Mouse (Mus musculus): ENCODE data around the gene Irf1. TPM values are rescaled to one million over a fixed set of nuclear protein-coding genes. Genes with fewer than 3 reads are reported as not detected.
"Not testable (repeated sequence)": the region's sequence is repeated elsewhere in the genome, so short reads cannot be mapped to it uniquely, and the experiment has no call there.

Irf1 gene
- polyA plus RNA-seq, 1 experiment from 2014 or later, result 15.3 TPM

DNA sequence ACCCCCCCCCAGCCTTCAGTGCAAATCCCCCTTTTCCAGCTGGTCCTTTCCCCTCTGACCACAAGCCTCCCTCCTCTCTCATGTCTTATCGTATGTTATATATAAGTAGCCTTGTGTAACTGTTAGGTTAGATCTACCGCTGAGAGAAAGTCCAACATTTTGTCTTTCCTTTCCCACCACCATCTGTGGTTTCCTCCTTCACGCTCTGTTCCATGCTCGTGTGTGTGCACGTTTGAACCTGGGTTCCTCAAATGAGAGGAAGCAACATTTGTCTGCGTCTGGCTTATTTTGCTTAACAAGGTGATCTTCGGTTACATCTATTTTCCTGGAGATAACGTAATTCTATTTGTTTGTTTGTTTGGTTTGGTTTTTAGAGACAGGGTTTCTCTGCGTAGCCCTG, 21.8 kb upstream of the Irf1 start:
- H3K4me1 ChIP-seq, result no peaks in the 10 kb centered on the region
- H3K4me3 ChIP-seq (replicated peaks), result no peak overlapping the region
- H3K9me3 ChIP-seq (replicated peaks), result no peaks in the 10 kb centered on the region
- no peak overlapping the region for H3K27ac ChIP-seq
- no peak overlapping the region for H3K4me2 ChIP-seq
- ATAC-seq (replicated peaks; ENCODE audit: low FRiP score), result no peak
- 87% methylated on average over 9 of the region's 9 CpGs for WGBS
- H3K27me3 ChIP-seq, result no peaks in the 10 kb centered on the region
- no peaks in the 10 kb centered on the region for H3K36me3 ChIP-seq
- no peak overlapping the region for H3K9ac ChIP-seq

DNA sequence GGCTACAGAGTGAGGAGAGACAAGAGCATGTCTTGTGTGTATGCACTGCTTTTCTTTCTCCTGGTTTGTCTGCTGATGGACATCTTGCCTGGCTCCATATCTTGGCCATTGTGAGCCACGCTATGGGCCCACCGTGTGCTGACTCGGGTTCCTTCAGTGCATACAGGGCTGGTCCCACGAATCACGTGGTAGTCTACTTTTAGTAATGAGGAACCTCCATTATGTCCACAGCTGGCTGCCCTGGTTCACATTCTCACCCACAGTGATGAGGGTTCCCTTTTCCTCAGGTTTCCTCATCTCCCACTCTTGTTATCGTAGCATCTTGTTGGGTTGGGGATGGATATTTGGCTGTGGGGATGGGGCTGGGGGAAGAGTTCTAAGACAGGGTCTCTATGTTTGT, 21.2 kb upstream of the Irf1 start:
- no peak overlapping the region for H3K9ac ChIP-seq
- H3K36me3 ChIP-seq, result no peaks in the 10 kb centered on the region
- no peak overlapping the region for H3K27ac ChIP-seq
- no peaks in the 10 kb centered on the region for H3K4me1 ChIP-seq
- H3K4me2 ChIP-seq, result no peak overlapping the region
- no peak for ATAC-seq (replicated peaks; ENCODE audit: low FRiP score)
- WGBS, result 94% methylated on average over 6 of the region's 6 CpGs
- H3K27me3 ChIP-seq, result no peaks in the 10 kb centered on the region
- no peaks in the 10 kb centered on the region for H3K9me3 ChIP-seq (replicated peaks)
- H3K4me3 ChIP-seq (replicated peaks), result no peak overlapping the region

DNA sequence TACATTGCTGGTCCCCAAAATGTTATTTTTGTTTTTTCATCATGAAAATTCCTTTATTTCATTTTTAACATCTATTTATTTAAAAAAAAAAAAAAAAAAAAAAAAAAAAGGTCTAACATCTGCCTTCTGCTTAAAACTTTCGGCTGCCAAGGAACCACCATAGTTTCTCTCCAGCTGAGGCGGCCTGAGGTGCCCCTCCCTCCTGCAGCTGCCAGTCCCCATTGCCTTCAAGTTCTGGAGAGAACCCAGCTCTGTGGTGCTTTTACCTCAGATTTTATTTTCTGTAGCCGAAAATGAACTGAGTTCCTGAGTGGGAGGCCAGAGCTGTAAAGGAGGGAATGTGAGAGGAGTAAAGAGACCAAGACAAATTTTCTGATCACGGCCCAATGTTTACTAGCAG, 20.5 kb upstream of the Irf1 start:
- ATAC-seq (replicated peaks; ENCODE audit: low FRiP score), result no peak
- 67% methylated on average over 4 of the region's 4 CpGs for whole genome bisulfite sequencing
- Histone ChIP-seq H3K36me3 (no peaks in the 10 kb centered on the region), H3K27ac (no peak overlapping the region), H3K4me2 (no peak overlapping the region), H3K4me1 (no peaks in the 10 kb centered on the region), H3K27me3 (no peaks in the 10 kb centered on the region), H3K4me3 (replicated peaks) (no peak overlapping the region), H3K9me3 (replicated peaks) (no peaks in the 10 kb centered on the region), H3K9ac (no peak overlapping the region)

DNA sequence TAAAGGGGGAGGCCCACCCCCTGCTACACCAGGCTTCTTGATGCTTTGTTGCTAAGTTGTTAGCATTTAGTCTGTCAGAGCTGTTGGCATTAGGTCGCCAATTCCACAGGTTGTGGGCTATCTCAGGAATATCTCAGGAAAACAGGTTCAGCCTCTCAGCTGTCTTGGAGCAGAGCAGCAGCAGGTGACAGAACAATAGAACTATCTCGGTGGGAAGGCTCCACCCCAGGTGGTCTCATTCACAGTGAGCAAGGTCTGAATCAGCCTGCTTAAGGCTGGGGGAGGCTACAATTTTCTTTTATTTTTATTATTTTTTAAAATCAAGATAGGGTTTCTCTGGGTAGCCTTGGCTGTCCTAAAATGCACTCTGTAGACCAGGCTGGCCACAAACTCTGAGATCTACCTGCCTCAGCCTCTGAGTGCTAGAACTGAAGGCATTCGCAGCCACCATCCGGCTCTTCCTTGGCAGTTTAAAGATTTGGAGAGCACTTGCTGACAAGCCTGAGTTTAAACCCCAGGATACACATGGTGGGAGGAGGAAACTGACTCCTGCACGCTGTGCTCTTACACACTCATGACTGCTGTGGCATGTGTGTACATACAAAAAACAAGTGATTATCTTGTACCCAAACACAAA, 20.0 kb upstream of the Irf1 start:
- H3K27ac ChIP-seq, result no peak overlapping the region
- WGBS, result 63% methylated on average over 5 of the region's 5 CpGs

DNA sequence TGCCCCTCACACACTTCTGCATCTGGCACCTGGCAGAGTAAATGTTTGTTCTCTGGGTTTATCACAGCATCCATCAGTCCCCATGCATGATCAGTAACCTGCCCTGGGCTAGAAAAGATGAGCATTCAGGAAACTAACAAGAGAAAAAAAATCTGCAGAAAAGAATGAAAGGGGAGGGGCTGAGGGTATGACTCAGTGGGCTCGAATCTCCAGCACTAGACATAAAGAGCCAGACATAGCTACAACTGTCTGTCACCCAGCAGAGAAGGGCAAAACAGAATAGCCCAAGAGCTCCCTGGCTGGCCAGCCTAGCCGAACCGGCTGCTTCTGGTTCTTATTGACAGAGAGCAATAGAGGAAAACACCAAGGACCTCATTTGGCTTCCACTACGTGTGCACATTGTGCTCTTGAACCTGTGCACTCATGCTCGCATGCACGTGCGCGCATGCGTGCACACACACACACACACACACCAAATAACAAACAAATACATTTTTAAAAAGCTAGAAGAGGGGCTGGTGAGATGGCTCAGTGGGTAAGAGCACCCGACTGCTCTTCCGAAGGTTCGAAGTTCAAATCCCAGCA, 14.7 kb upstream of the Irf1 start:
- H3K9me3 ChIP-seq (replicated peaks), result no peaks in the 10 kb centered on the region
- WGBS, result 77% methylated on average over 12 of the region's 12 CpGs
- H3K4me1 ChIP-seq, result peaks cover 20% of the 10 kb centered on the region
- no peaks in the 10 kb centered on the region for H3K27me3 ChIP-seq
- H3K36me3 ChIP-seq, result no peaks in the 10 kb centered on the region
- H3K9ac ChIP-seq, result no peak overlapping the region
- H3K27ac ChIP-seq, result no peak overlapping the region
- ATAC-seq (replicated peaks; ENCODE audit: low FRiP score), result no peak
- H3K4me2 ChIP-seq, result no peak overlapping the region
- H3K4me3 ChIP-seq (replicated peaks), result no peak overlapping the region

More for the DNA sequence above, 20.0 kb upstream of the Irf1 start:
- H3K4me1 ChIP-seq, result no peaks in the 10 kb centered on the region
- no peaks in the 10 kb centered on the region for H3K9me3 ChIP-seq (replicated peaks)
- H3K36me3 ChIP-seq, result no peaks in the 10 kb centered on the region
- no peaks in the 10 kb centered on the region for H3K27me3 ChIP-seq
- H3K4me3 ChIP-seq (replicated peaks), result no peak overlapping the region
- H3K9ac ChIP-seq, result no peak overlapping the region
- no peak overlapping the region for H3K4me2 ChIP-seq
- ATAC-seq (replicated peaks; ENCODE audit: low FRiP score), result no peak

DNA sequence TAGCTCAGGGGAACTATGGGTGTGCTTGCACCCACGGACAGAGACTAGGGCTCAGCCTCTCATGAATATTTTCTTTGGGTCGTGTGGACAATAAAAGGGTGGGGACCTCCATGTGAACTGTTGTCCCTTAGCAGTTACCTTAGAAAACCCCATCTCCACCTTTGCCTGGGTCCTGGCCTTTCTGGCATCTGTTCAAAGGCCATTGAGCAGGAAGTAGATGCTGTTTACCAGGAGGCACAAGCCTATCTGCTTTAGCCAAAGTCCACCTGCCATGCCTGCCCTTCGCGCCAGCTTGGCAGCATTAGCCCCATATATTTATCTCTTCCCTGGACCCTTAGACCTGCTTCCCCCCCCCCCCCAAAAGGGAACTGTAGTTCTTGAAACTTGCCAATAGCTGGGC, 12.2 kb upstream of the Irf1 start:
- 82% methylated on average over 4 of the region's 4 CpGs for WGBS
- no peaks in the 10 kb centered on the region for H3K36me3 ChIP-seq
- H3K27me3 ChIP-seq, result no peaks in the 10 kb centered on the region
- H3K4me1 ChIP-seq, result peaks cover 45% of the 10 kb centered on the region
- no peak overlapping the region for H3K4me2 ChIP-seq
- no peaks in the 10 kb centered on the region for H3K9me3 ChIP-seq (replicated peaks)
- no peak for ATAC-seq (replicated peaks; ENCODE audit: low FRiP score)
- H3K4me3 ChIP-seq (replicated peaks), result no peak overlapping the region
- no peak overlapping the region for H3K9ac ChIP-seq
- no peak overlapping the region for H3K27ac ChIP-seq

DNA sequence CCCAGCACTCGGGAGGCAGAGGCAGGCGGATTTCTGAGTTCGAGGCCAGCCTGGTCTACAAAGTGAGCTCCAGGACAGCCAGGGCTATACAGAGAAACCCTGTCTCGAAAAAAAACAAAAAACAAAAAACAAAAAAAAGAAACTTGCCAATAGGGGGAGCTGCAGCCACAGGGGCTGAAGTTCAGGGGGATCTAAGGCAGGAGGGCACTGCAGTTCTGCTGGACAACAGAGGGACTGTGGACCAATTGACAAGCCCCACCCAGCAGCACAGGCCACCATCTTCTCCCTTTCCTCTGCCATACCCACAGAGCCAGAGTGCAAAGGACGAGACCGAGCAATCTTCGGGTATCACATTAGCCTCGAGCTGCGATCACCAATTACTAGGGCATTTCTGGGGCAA, 11.8 kb upstream of the Irf1 start:
- H3K27me3 ChIP-seq; H3K4me2 ChIP-seq; H3K4me3 ChIP-seq (replicated peaks); ATAC-seq (replicated peaks; ENCODE audit: low FRiP score); H3K9ac ChIP-seq; H3K9me3 ChIP-seq (replicated peaks); H3K36me3 ChIP-seq; H3K27ac ChIP-seq: not testable (repeated sequence)
- H3K4me1 ChIP-seq, result peaks cover 49% of the 10 kb centered on the region
- 77% methylated on average over 9 of the region's 9 CpGs for WGBS

DNA sequence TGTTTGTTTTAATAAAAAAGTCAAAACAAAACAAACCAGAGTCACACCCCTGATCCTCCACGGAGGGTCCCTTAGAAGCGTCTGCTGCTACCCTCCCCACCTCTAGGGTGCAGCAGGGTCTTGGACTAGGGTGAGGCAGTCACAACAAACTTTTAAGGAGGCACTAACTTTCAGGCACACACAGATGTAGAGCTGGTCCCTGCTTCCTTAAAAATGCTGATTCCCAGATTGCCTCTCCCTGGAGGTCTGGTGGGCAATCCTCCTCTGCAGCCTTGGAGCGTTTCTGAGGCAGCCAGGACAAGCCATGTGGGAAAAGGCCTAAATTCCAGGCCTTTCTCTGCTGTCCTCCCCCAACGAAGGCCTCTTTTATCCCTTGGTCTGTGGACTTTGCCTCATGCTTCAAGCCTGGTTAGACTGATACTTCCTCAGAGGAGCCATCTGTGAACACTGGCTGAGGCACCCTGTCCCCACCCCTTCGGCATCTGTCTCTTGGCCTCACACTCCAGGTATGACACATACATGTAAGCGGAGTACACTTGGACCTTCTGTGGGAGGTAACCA, 10.9 kb upstream of the Irf1 start:
- Histone ChIP-seq H3K4me3 (replicated peaks) (no peak overlapping the region), H3K9me3 (replicated peaks) (no peaks in the 10 kb centered on the region), H3K9ac (no peak overlapping the region), H3K27ac (peak overlapping the region; percentile 60), H3K36me3 (no peaks in the 10 kb centered on the region), H3K4me2 (no peak overlapping the region), H3K4me1 (peaks cover 57% of the 10 kb centered on the region), H3K27me3 (no peaks in the 10 kb centered on the region)
- peak; percentile 8; the same call in 1 of the 2 replicates for ATAC-seq (replicated peaks; ENCODE audit: low FRiP score)
- WGBS, result 38% methylated on average over 6 of the region's 6 CpGs

DNA sequence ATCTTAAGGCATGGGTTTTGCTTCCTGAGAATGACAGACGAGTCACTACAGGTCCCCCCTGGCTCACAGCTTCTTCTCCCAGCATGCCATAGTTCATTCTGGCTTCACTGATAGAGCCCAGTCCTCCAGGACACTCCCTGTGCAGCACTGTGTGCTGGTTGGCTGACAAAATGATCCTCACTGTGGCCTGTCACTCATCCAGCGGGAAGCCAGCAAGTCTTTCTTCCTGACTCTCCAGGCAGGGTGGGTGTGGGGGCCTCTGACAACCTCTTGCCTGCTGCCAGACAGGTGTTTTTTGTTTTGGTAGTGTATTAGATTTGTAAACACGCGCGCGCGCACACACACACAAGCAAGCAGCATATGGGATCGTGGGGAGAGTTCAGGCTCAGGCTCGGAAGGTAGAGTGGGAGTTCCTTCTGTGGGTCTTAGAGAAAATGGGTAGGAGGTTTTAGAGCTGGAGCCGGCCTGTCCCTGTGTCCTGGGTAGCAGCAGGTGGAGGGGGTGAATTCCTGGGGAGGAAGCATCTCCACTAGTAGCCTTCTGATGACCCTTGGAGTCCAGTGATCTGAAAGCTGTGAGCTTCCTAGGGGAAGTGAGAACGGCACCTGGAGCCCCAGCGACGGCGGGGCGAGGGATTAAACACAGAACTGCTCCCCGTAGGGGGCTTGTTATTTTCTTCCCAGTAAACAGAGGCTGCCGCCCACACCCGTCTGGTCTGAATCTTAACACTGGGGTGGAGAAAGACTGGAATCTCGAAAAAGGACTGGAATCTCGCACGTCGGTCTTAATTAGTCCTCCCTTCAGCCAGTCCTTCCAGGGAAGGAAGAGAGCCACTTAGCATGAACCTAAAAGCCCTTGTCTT, 10.0 kb upstream of the Irf1 start:
- Histone ChIP-seq H3K4me2 (peak overlapping the region; percentile 31; the same call in 1 of the 2 replicates), H3K4me1 (peaks cover 66% of the 10 kb centered on the region), H3K36me3 (no peaks in the 10 kb centered on the region), H3K9ac (no peak overlapping the region), H3K4me3 (replicated peaks) (no peak overlapping the region), H3K27ac (peak overlapping the region; percentile 60; the same call in 1 of the 2 replicates), H3K27me3 (no peaks in the 10 kb centered on the region), H3K9me3 (replicated peaks) (no peaks in the 10 kb centered on the region)
- 23% methylated on average over 22 of the region's 22 CpGs for WGBS
- no peak for ATAC-seq (replicated peaks; ENCODE audit: low FRiP score)

DNA sequence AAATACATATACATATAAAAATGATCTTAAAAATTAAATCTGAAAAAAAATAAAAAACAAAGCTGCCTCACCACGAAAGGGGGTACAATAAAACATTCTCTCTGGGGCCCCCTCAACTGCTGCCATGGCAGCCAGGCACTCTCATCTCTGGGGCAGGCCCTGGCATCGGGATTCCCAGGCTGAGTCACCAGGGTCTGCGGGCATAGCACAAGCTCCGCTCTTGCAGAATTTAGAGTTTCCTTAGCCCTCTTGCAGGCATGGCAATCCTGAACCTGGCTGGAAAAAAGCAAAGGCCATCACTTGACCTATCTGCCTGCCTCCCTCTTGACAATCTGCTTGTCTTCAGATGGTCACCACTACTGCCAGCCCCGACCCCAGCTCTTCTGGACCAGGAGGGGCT, 8.5 kb upstream of the Irf1 start:
- Histone ChIP-seq H3K4me3 (replicated peaks) (no peak overlapping the region), H3K27ac (peak overlapping the region; percentile 96), H3K27me3 (no peaks in the 10 kb centered on the region), H3K4me1 (peaks cover 66% of the 10 kb centered on the region), H3K4me2 (no peak overlapping the region), H3K9ac (no peak overlapping the region), H3K9me3 (replicated peaks) (no peaks in the 10 kb centered on the region), H3K36me3 (no peaks in the 10 kb centered on the region)
- no peak for ATAC-seq (replicated peaks; ENCODE audit: low FRiP score)
- 60% methylated on average over 5 of the region's 5 CpGs for WGBS

DNA sequence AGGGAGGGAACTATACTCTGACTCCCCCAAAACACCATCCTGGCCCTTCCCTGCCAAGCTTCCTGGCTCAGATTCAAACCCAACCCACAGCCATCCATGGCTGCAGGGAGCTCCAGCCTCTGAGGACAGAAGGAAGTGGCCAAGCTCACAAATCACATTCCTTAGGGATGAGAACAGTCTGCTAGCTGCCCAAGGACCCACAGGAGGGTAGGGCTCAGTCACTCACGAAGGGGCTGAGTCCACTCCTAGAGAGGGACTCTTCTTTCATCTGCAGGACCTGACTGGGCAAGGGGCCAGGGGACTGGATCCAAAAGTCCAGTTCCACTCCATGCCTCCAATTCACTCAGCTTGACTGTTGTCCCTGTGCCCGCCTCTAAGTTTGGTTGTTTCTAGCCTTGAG, 8.0 kb upstream of the Irf1 start:
- Histone ChIP-seq H3K36me3 (no peaks in the 10 kb centered on the region), H3K9me3 (replicated peaks) (no peaks in the 10 kb centered on the region), H3K4me1 (peaks cover 66% of the 10 kb centered on the region), H3K9ac (no peak overlapping the region), H3K27ac (peak overlapping the region; percentile 96), H3K27me3 (no peaks in the 10 kb centered on the region), H3K4me2 (peak overlapping the region; percentile 9; the same call in 1 of the 2 replicates), H3K4me3 (replicated peaks) (no peak overlapping the region)
- ATAC-seq (replicated peaks; ENCODE audit: low FRiP score), result no peak
- WGBS, result 32% methylated on average over 2 of the region's 2 CpGs

DNA sequence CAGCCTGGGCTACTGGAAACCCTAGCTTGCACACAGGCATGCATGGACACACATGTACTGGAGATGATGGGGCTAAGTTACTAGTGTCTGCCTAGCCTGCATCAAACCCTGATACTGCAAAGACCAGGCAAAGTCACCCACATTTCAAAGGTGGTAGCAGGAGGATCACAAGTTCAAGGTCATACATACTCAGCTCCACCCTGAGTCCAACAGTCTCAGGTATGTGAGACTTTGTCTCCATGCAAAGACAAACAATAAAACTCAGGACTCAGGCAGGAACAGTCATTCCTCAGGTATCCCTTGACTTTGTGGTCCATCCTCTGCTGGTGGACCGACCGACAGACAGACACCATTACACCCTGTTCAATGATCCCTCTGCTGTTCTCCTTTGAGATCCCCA, 7.4 kb upstream of the Irf1 start:
- 58% methylated on average over 2 of the region's 2 CpGs for WGBS
- peaks cover 66% of the 10 kb centered on the region for H3K4me1 ChIP-seq

More for the DNA sequence above, 7.4 kb upstream of the Irf1 start:
- H3K36me3 ChIP-seq, result no peaks in the 10 kb centered on the region
- H3K4me2 ChIP-seq, result peak overlapping the region; percentile 74
- no peaks in the 10 kb centered on the region for H3K9me3 ChIP-seq (replicated peaks)
- H3K4me3 ChIP-seq (replicated peaks), result peak overlapping the region; percentile 38
- no peaks in the 10 kb centered on the region for H3K27me3 ChIP-seq
- 0 out of 2 replicates have a peak overlapping the region, but pooled peaks have one; percentile 19 for H3K9ac ChIP-seq
- ATAC-seq (replicated peaks; ENCODE audit: low FRiP score), result 0 out of 2 replicates have a peak, but pooled peaks have one; percentile 13
- H3K27ac ChIP-seq, result peak overlapping the region; percentile 96
